Mouse (Mus musculus) CH12.LX (cell line): ENCODE measurements around the gene Notch1. TPM values are rescaled to one million over a fixed set of nuclear protein-coding genes. Genes with fewer than 3 reads are reported as not detected.

Experiments used
- DNase-seq: peaks from one replicate; pipeline ENCODE4 v3.0.0-alpha.2; 2013; ENCODE audit errors: extremely low read depth
- H3K27ac ChIP-seq: 2 replicates; pipeline ENCODE4 v1.5.1; 2012; ENCODE audit warnings: low read depth, mild to moderate bottlenecking, control low read depth, moderate library complexity; ENCODE audit not compliant: insufficient read depth
- H3K27me3 ChIP-seq: replicated peaks from 2 replicates; pipeline ENCODE3; 2012; ENCODE audit warnings: inconsistent platforms
- H3K36me3 ChIP-seq, 2 experiments: replicated peaks in 1 of 2; 2 replicates each; pipeline versions ENCODE3 to v1.6.1; 2012; ENCODE audit warnings: inconsistent platforms in 1 of 2, low read length in 1 of 2, mild to moderate bottlenecking in 1 of 2, mixed read lengths in 1 of 2, moderate library complexity in 1 of 2; ENCODE audit not compliant: control insufficient read depth in 1 of 2, insufficient read depth in 1 of 2
- H3K4me1 ChIP-seq, 2 experiments: 2 replicates each; pipeline ENCODE4 v1.6.1; 2012; ENCODE audit warnings: inconsistent platforms in 1 of 2, moderate library complexity in 1 of 2; ENCODE audit not compliant: insufficient read depth in 2 of 2, control insufficient read depth in 1 of 2
- H3K4me2 ChIP-seq: 2 replicates; pipeline ENCODE4 v1.6.1; 2012; ENCODE audit warnings: low read depth, mild to moderate bottlenecking, control low read depth; ENCODE audit not compliant: poor library complexity, insufficient read depth, severe bottlenecking
- H3K4me3 ChIP-seq, 3 experiments: fragments of 150-350 bp in 1 of 3; sonication (generic) in 1 of 3; replicated peaks in 1 of 3; 2 replicates each; pipeline versions ENCODE3 to v1.5.1; 2011 to 2012; ENCODE audit warnings: low read depth in 2 of 3, low read length in 2 of 3, mild to moderate bottlenecking in 2 of 3, moderate library complexity in 2 of 3, control low read depth in 1 of 3, improper control_type of control experiment in 1 of 3, inconsistent platforms in 1 of 3, mixed read lengths in 1 of 3; ENCODE audit not compliant: poor library complexity in 1 of 3
- H3K79me2 ChIP-seq: replicated peaks from 2 replicates; pipeline ENCODE4 v1.6.1; 2012; ENCODE audit warnings: mild to moderate bottlenecking, moderate library complexity; ENCODE audit not compliant: control insufficient read depth, poor library complexity, insufficient read depth, severe bottlenecking; ENCODE audit errors: extremely low read depth
- H3K9ac ChIP-seq: 2 replicates; pipeline ENCODE4 v1.6.1; 2012; ENCODE audit warnings: low read depth, mild to moderate bottlenecking, control low read depth, moderate library complexity; ENCODE audit not compliant: insufficient read depth
- H3K9me3 ChIP-seq: replicated peaks from 2 replicates; pipeline ENCODE3; 2012; ENCODE audit warnings: low read length, inconsistent platforms, mixed read lengths
- CHD1 ChIP-seq: IDR thresholded peaks from 2 replicates; pipeline ENCODE4 v1.6.1; 2012; ENCODE audit warnings: low read depth, low read length, improper control_type of control experiment, inconsistent platforms
- EP300 ChIP-seq: IDR thresholded peaks from 2 replicates; pipeline ENCODE4 v1.6.1; 2011; ENCODE audit warnings: low read length, improper control_type of control experiment
- HCFC1 ChIP-seq: IDR thresholded peaks from 2 replicates; pipeline ENCODE4 v1.6.1; 2012; ENCODE audit warnings: low read depth, mild to moderate bottlenecking, inconsistent platforms, low read length, improper control_type of control experiment
- KAT2A ChIP-seq: IDR thresholded peaks from 2 replicates; pipeline ENCODE4 v1.6.1; 2012; ENCODE audit warnings: low read length, improper control_type of control experiment, inconsistent platforms; ENCODE audit not compliant: insufficient replicate concordance
- MAZ ChIP-seq: IDR thresholded peaks from 2 replicates; pipeline ENCODE4 v1.6.1; 2012; ENCODE audit warnings: low read depth, mild to moderate bottlenecking, inconsistent platforms, low read length, improper control_type of control experiment, moderate library complexity
- NELFE ChIP-seq: IDR thresholded peaks from 2 replicates; pipeline ENCODE4 v1.6.1; 2011; ENCODE audit warnings: low read depth, low read length, improper control_type of control experiment
- NRF1 ChIP-seq: IDR thresholded peaks from 2 replicates; pipeline ENCODE4 v1.6.1; 2014; ENCODE audit warnings: low read depth, mild to moderate bottlenecking, inconsistent platforms, low read length, improper control_type of control experiment, moderate library complexity
- PAX5 ChIP-seq: IDR thresholded peaks from 2 replicates; pipeline ENCODE4 v1.6.1; 2012; ENCODE audit warnings: low read length, inconsistent platforms, mixed read lengths
- POLR2A ChIP-seq: IDR thresholded peaks from 2 replicates; pipeline ENCODE4 v1.6.1; 2011; ENCODE audit warnings: low read depth, mild to moderate bottlenecking, improper control_type of control experiment, low read length
- POLR2AphosphoS2 ChIP-seq: IDR thresholded peaks from 2 replicates; pipeline ENCODE4 v1.6.1; 2011; ENCODE audit warnings: low read depth, low read length, improper control_type of control experiment
- SMC3 ChIP-seq: IDR thresholded peaks from 2 replicates; pipeline ENCODE4 v1.6.1; 2011; ENCODE audit warnings: low read depth, low read length, improper control_type of control experiment
- TBP ChIP-seq: conservative IDR thresholded peaks from 2 replicates; pipeline ENCODE4 v1.6.1; 2011; ENCODE audit warnings: low read depth, low read length, improper control_type of control experiment
- UBTF ChIP-seq: IDR thresholded peaks from 2 replicates; pipeline ENCODE4 v1.6.1; 2012; ENCODE audit warnings: low read depth, mild to moderate bottlenecking, inconsistent platforms, low read length, improper control_type of control experiment, moderate library complexity
- ZKSCAN1 ChIP-seq: IDR thresholded peaks from 2 replicates; pipeline ENCODE4 v1.6.1; 2012; ENCODE audit warnings: low read depth, inconsistent platforms, low read length, improper control_type of control experiment, borderline replicate concordance
- ZMIZ1 ChIP-seq: IDR thresholded peaks from 2 replicates; pipeline ENCODE4 v1.6.1; 2012; ENCODE audit warnings: low read depth, mild to moderate bottlenecking, inconsistent platforms, low read length, improper control_type of control experiment
- dilution Hi-C: fragments of 300-500 bp; cut with MboI; formaldehyde crosslinking; loops from 2 replicates; pipeline ENCODE4 v1.14.3; 2020; ENCODE audit warnings: low sequenced_read_pairs; ENCODE audit not compliant: extremely low pct_unique_long_range_greater_than_20kb, extremely low pct_ligation_motif_present
- in situ Hi-C: fragments of 300-500 bp; cut with MboI; formaldehyde crosslinking; loops from 3 replicates; pipeline ENCODE4 v1.14.3; 2019; ENCODE audit warnings: low sequenced_read_pairs, low pct_ligation_motif_present, low pct_unique_long_range_greater_than_20kb, mixed read lengths
- polyA plus RNA-seq: library from polyadenylated mRNA; unstranded; fragments of >175 nt; gene quantifications from 2 replicates; pipeline ENCODE4 v1.2.1, GENCODE M21; 2012; ENCODE audit warnings: low read depth; ENCODE audit not compliant: insufficient read length
- total RNA-seq, 2 experiments: library from RNA; depleted of rRNA; stranded (reverse); fragments of 300-350 nt in 1 of 2; fragments of >200 nt in 1 of 2; gene quantifications; 2 replicates each; pipeline ENCODE4 v1.2.3; 2012 to 2014

Gene Notch1
- total and polyA plus RNA-seq, 3 experiments: 0.98 to 13.1 (median 3.8) TPM

GRCm38 (mm10) chr2:26497861-26498533 is 18.5 kb downstream of the Notch1 start:
- H3K36me3 ChIP-seq: peaks cover 21 to 56% of the 10 kb centered on the region in 2 experiments
- dilution Hi-C loops: no loop called here
- H3K9me3 ChIP-seq: no peaks in the 10 kb centered on the region
- in situ Hi-C loops: loop anchor here (5.0 kb wide), 1 partner anchor 46 kb away; no protein-coding TSS in a partner anchor
- no peak for TF ChIP-seq EP300
- no peak for TF ChIP-seq TBP
- H3K4me2 ChIP-seq: no peak overlapping the region
- H3K4me1 ChIP-seq: peaks cover 28 to 34% of the 10 kb centered on the region in 2 experiments
- H3K9ac ChIP-seq: no peak overlapping the region
- no peak overlapping the region for H3K27ac ChIP-seq
- DNase-seq: no peak
- no peak overlapping the region for H3K4me3 ChIP-seq
- H3K79me2 ChIP-seq: peaks cover 29% of the 10 kb centered on the region
- peaks cover 13% of the 10 kb centered on the region for H3K27me3 ChIP-seq

- Histone ChIP-seq H3K4me3 (no peak overlapping the region), H3K79me2 (peaks cover 29% of the 10 kb centered on the region), H3K36me3 (peaks cover 21 to 54% of the 10 kb centered on the region in 2 experiments), H3K27me3 (no peaks in the 10 kb centered on the region), H3K4me1 (peaks cover 32 to 35% of the 10 kb centered on the region in 2 experiments), H3K9ac (no peak overlapping the region), H3K4me2 (no peak overlapping the region), H3K27ac (no peak overlapping the region), H3K9me3 (no peaks in the 10 kb centered on the region)
- DNase-seq: no peak
- in situ Hi-C loops: loop anchor here (5.0 kb wide), 1 partner anchor 44 kb away; no protein-coding TSS in a partner anchor
- dilution Hi-C loops: no loop called here
- TF ChIP-seq SMC3: no peak
- no peak for TF ChIP-seq HCFC1
- no peak for TF ChIP-seq NRF1
- no peak for TF ChIP-seq MAZ
- TF ChIP-seq ZKSCAN1: no peak
- no peak for TF ChIP-seq PAX5
- no peak for TF ChIP-seq POLR2A
- no peak for TF ChIP-seq NELFE
- no peak for TF ChIP-seq ZMIZ1
- TF ChIP-seq POLR2AphosphoS2: no peak
- TF ChIP-seq KAT2A: no peak
- no peak for TF ChIP-seq UBTF
- no peak for TF ChIP-seq CHD1
These were observed 20.0 kb downstream of the Notch1 start for GRCm38 (mm10) chr2:26496451-26496850.
